Mouse (Mus musculus): ENCODE results near the gene Ankrd44. TPM values are rescaled to one million over a fixed set of nuclear protein-coding genes. Genes with fewer than 3 reads are reported as not detected.

Ankrd44 gene
- polyA plus RNA-seq, 1 experiment from 2014 or later: 4.3 TPM

- TF ChIP-seq CTCF (IDR thresholded peaks at IDR 0.05; ENCODE audit: low read depth): no peak
- Histone ChIP-seq H3K27me3 (ENCODE audit: insufficient read depth, low read length) (no peaks in the 10 kb centered on the region), H3K4me1 (replicated peaks; ENCODE audit: insufficient read depth, low read length) (no peaks in the 10 kb centered on the region), H3K4me2 (ENCODE audit: low read length) (peak overlapping the region; percentile 27), H3K9ac (ENCODE audit: low read depth, low read length) (no peak overlapping the region), H3K9me3 (replicated peaks; ENCODE audit: low read length) (no peaks in the 10 kb centered on the region), H3K4me3 (replicated peaks; ENCODE audit: low read depth, low read length) (no peak overlapping the region), H3K36me3 (ENCODE audit: insufficient read depth, low read length) (no peaks in the 10 kb centered on the region), H3K27ac (no peak overlapping the region)
- 38% methylated on average over 15 of the region's 15 CpGs for WGBS
- ATAC-seq (replicated peaks; ENCODE audit: low FRiP score, low read depth) (no peak), DNase-seq (ENCODE audit: low spot score) (no peak)
Measured at GRCm38 (mm10) chr1:54907066-54907639, 19.0 kb downstream of the Ankrd44 start.

DNA sequence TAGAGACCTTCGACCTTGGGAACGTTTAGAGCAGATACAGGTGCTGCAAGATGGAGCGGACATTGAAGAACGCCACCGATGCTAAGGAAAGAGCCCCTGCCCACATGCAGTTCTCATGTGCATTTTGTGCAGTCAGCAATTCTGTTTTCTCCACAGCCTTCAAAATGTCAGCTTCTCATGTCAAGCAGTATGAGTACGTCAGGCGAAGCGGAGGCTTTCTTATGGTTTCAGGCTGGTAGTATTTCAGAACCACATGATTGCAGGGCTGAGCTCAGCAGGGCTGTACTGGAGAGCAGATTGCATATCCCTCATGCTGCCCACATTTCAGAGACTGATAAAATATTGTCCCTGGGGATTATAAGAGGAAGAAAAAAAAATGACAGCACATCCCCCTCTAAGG, 19.9 kb downstream of the Ankrd44 start:
- 71% methylated on average over 8 of the region's 8 CpGs for WGBS
- Histone ChIP-seq H3K9ac (ENCODE audit: low read depth, low read length) (no peak overlapping the region), H3K36me3 (ENCODE audit: insufficient read depth, low read length) (no peaks in the 10 kb centered on the region), H3K4me1 (replicated peaks; ENCODE audit: insufficient read depth, low read length) (no peaks in the 10 kb centered on the region), H3K4me2 (ENCODE audit: low read length) (no peak overlapping the region), H3K9me3 (replicated peaks; ENCODE audit: low read length) (no peaks in the 10 kb centered on the region), H3K27ac (no peak overlapping the region), H3K4me3 (replicated peaks; ENCODE audit: low read depth, low read length) (no peak overlapping the region), H3K27me3 (ENCODE audit: insufficient read depth, low read length) (no peaks in the 10 kb centered on the region)
- ATAC-seq (replicated peaks; ENCODE audit: low FRiP score, low read depth): no peak
- TF ChIP-seq CTCF (IDR thresholded peaks at IDR 0.05; ENCODE audit: low read depth): no peak
- no peak for DNase-seq (ENCODE audit: low spot score)

- H3K9ac ChIP-seq (ENCODE audit: low read depth, low read length): no peak overlapping the region
- DNase-seq (ENCODE audit: low spot score) (no peak), ATAC-seq (replicated peaks; ENCODE audit: low FRiP score, low read depth) (no peak)
- H3K9me3 ChIP-seq (replicated peaks; ENCODE audit: low read length): no peaks in the 10 kb centered on the region
- H3K4me2 ChIP-seq (ENCODE audit: low read length): no peak overlapping the region
- H3K4me3 ChIP-seq (replicated peaks; ENCODE audit: low read depth, low read length): no peak overlapping the region
- H3K36me3 ChIP-seq (ENCODE audit: insufficient read depth, low read length): no peaks in the 10 kb centered on the region
- no peak overlapping the region for H3K27ac ChIP-seq
- no peaks in the 10 kb centered on the region for H3K27me3 ChIP-seq (ENCODE audit: insufficient read depth, low read length)
- H3K4me1 ChIP-seq (replicated peaks; ENCODE audit: insufficient read depth, low read length): no peaks in the 10 kb centered on the region
- 69% methylated on average over 7 of the region's 7 CpGs for WGBS
- no peak for TF ChIP-seq CTCF (IDR thresholded peaks at IDR 0.05; ENCODE audit: low read depth)
Measured at GRCm38 (mm10) chr1:54905632-54906031, 20.6 kb downstream of the Ankrd44 start.

DNA sequence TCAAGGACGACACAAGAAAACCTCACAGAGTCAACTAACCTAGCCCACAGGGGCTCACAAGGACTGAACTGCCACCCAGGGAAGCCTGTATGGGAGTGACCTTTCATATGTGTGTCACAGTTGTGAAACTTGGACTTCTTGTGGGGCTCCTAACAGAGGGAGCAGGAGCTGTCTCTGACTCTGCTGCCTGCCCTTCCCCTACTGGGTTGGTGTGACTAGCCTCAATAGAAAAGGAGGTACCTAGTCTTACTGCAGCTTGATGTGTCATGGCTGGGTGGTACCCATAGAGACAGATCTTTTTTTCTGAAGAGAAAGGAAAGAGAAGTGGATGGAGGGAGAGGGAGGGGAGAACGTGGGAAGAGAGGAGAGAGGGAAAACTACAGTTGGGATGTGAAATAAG, 22.0 kb downstream of the Ankrd44 start:
- Histone ChIP-seq H3K4me3 (replicated peaks; ENCODE audit: low read depth, low read length) (no peak overlapping the region), H3K4me2 (ENCODE audit: low read length) (no peak overlapping the region), H3K36me3 (ENCODE audit: insufficient read depth, low read length) (no peaks in the 10 kb centered on the region), H3K4me1 (replicated peaks; ENCODE audit: insufficient read depth, low read length) (no peaks in the 10 kb centered on the region), H3K9ac (ENCODE audit: low read depth, low read length) (no peak overlapping the region), H3K27me3 (ENCODE audit: insufficient read depth, low read length) (no peaks in the 10 kb centered on the region), H3K27ac (no peak overlapping the region), H3K9me3 (replicated peaks; ENCODE audit: low read length) (no peaks in the 10 kb centered on the region)
- ATAC-seq (replicated peaks; ENCODE audit: low FRiP score, low read depth) (no peak), DNase-seq (ENCODE audit: low spot score) (no peak)
- TF ChIP-seq CTCF (IDR thresholded peaks at IDR 0.05; ENCODE audit: low read depth): no peak
- WGBS: 88% methylated on average over 2 of the region's 2 CpGs

DNA sequence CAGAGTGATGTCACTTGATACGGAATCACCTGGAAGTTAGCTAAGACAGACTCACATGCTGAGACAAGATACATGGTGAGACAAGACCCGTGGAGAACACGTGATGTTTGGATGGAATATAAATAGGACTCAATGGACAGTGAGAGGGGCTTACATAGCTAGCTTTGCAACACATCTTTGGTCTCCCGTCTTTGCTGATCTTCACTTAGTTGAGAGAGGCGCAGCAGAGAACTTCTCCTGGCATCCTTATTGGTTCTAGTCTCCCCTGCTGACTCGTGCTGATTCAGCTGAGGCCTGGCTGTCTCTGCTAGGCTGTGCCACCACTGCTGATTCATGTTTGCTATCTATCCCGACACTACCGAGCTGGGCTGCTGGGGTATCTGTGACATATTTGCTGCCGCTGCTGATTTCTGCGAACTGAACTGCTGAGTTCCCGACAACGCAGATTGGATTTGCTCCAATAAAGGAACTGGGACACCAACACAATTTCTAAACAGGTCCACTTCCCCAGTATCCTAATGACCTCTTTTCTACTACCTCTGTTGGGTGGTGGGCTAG, 23.4 kb downstream of the Ankrd44 start:
- H3K27ac ChIP-seq: no peak overlapping the region
- ATAC-seq (replicated peaks; ENCODE audit: low FRiP score, low read depth): no peak
- DNase-seq (ENCODE audit: low spot score): no peak
- no peak for TF ChIP-seq CTCF (IDR thresholded peaks at IDR 0.05; ENCODE audit: low read depth)
- WGBS: 95% methylated on average over 12 of the region's 12 CpGs
- no peak overlapping the region for H3K4me3 ChIP-seq (replicated peaks; ENCODE audit: low read depth, low read length)
- H3K9ac ChIP-seq (ENCODE audit: low read depth, low read length): no peak overlapping the region
- no peaks in the 10 kb centered on the region for H3K4me1 ChIP-seq (replicated peaks; ENCODE audit: insufficient read depth, low read length)
- H3K27me3 ChIP-seq (ENCODE audit: insufficient read depth, low read length): no peaks in the 10 kb centered on the region
- H3K9me3 ChIP-seq (replicated peaks; ENCODE audit: low read length): no peaks in the 10 kb centered on the region
- no peaks in the 10 kb centered on the region for H3K36me3 ChIP-seq (ENCODE audit: insufficient read depth, low read length)
- H3K4me2 ChIP-seq (ENCODE audit: low read length): no peak overlapping the region

GRCm38 (mm10) chr1:54901084-54901483, 25.1 kb downstream of the Ankrd44 start:
- ATAC-seq (replicated peaks; ENCODE audit: low FRiP score, low read depth): no peak; the same call in 1 of the 2 replicates
- Histone ChIP-seq H3K27ac (no peak overlapping the region), H3K36me3 (ENCODE audit: insufficient read depth, low read length) (no peaks in the 10 kb centered on the region), H3K9me3 (replicated peaks; ENCODE audit: low read length) (no peaks in the 10 kb centered on the region), H3K27me3 (ENCODE audit: insufficient read depth, low read length) (no peaks in the 10 kb centered on the region), H3K9ac (ENCODE audit: low read depth, low read length) (no peak overlapping the region), H3K4me1 (replicated peaks; ENCODE audit: insufficient read depth, low read length) (no peaks in the 10 kb centered on the region), H3K4me3 (replicated peaks; ENCODE audit: low read depth, low read length) (no peak overlapping the region), H3K4me2 (ENCODE audit: low read length) (no peak overlapping the region)
- no peak for DNase-seq (ENCODE audit: low spot score)
- WGBS: 55% methylated on average over 1 of the region's 1 CpGs
- no peak for TF ChIP-seq CTCF (IDR thresholded peaks at IDR 0.05; ENCODE audit: low read depth)

DNA sequence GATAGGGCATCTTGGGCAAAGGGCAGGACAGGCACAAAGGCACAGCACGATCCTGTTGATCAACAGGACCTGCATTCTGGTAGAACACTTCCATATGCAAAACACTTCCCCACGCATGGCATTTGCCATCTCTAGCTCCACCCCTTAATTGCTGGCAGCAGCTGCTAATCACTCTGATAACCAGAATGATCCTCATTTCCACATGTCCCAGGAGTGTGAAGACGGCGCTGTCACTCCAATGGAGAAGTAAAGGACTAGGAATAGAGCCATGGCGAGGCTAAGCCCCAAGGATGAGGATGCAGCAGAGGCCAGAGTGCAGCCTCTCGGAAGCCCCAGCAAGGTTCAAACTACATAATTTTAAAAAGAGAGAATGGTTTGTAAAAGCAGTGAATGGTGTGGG, 26.9 kb downstream of the Ankrd44 start:
- no peak for DNase-seq (ENCODE audit: low spot score)
- Histone ChIP-seq H3K9me3 (replicated peaks; ENCODE audit: low read length) (no peaks in the 10 kb centered on the region), H3K4me3 (replicated peaks; ENCODE audit: low read depth, low read length) (no peak overlapping the region), H3K4me2 (ENCODE audit: low read length) (no peak overlapping the region), H3K27ac (no peak overlapping the region), H3K36me3 (ENCODE audit: insufficient read depth, low read length) (no peaks in the 10 kb centered on the region), H3K9ac (ENCODE audit: low read depth, low read length) (no peak overlapping the region), H3K27me3 (ENCODE audit: insufficient read depth, low read length) (no peaks in the 10 kb centered on the region), H3K4me1 (replicated peaks; ENCODE audit: insufficient read depth, low read length) (no peaks in the 10 kb centered on the region)
- TF ChIP-seq CTCF (IDR thresholded peaks at IDR 0.05; ENCODE audit: low read depth): no peak
- 81% methylated on average over 6 of the region's 6 CpGs for WGBS
- ATAC-seq (replicated peaks; ENCODE audit: low FRiP score, low read depth): no peak
